Mouse (Mus musculus) cerebral cortex, adult 2 months (tissue): Measurements from ENCODE around the gene Numa1.

Source experiments
- WGBS: fragments of 180-500 bp; shearing (Covaris S2); methylation state at CpG from one replicate; pipeline ENCODE4 v1.1.7; 2018; 5-methylcytosine and 5-hydroxymethylcytosine counted together

Gene Numa1

GRCm38 (mm10) chr7:102062203-102062602 lies 128.3 kb downstream of the Numa1 start:
- WGBS = 70% methylated on average over 1 of the region's 1 CpGs

GRCm38 (mm10) chr7:102063891-102064290 lies 130.0 kb downstream of the Numa1 start:
- WGBS = 88% methylated on average over 9 of the region's 9 CpGs
